Mouse (Mus musculus) forelimb bud, embryonic 11.5 days (tissue): ENCODE results near the gene Cep97.
"Not testable (repeated sequence)": the region's sequence is repeated elsewhere in the genome, so short reads cannot be mapped to it uniquely, and the experiment has no call there.

Experiments
- DNase-seq: peaks from one replicate; pipeline ENCODE4 v3.0.0-alpha.2; 2012; ENCODE audit warnings: low read depth, low spot score

Cep97 gene

GRCm38 (mm10) chr16:55947876-55948410 is 13.3 kb upstream of the Cep97 start:
- DNase-seq: not testable (repeated sequence)

- DNase-seq: no peak
These were observed 12.6 kb upstream of the Cep97 start for GRCm38 (mm10) chr16:55947266-55947665.

GRCm38 (mm10) chr16:55940781-55941180 is 6.1 kb upstream of the Cep97 start:
- DNase-seq: no peak

- no peak for DNase-seq
These were observed 5.0 kb upstream of the Cep97 start for GRCm38 (mm10) chr16:55939703-55940102.

GRCm38 (mm10) chr16:55938761-55939160 is 4.1 kb upstream of the Cep97 start:
- DNase-seq: no peak

GRCm38 (mm10) chr16:55933681-55934343 is 843 bp downstream of the Cep97 start:
- DNase-seq: peak; percentile 33

- DNase-seq: no peak
These were observed 10.6 kb downstream of the Cep97 start for GRCm38 (mm10) chr16:55924010-55924409.

GRCm38 (mm10) chr16:55922079-55922478 is 12.6 kb downstream of the Cep97 start:
- DNase-seq: no peak

GRCm38 (mm10) chr16:55914716-55915115 is 19.9 kb downstream of the Cep97 start:
- no peak for DNase-seq

- no peak for DNase-seq
These were observed 24.4 kb downstream of the Cep97 start for GRCm38 (mm10) chr16:55910208-55910793.

- DNase-seq: no peak
These were observed 27.6 kb downstream of the Cep97 start for GRCm38 (mm10) chr16:55906928-55907679.

GRCm38 (mm10) chr16:55905370-55905769 is 29.3 kb downstream of the Cep97 start:
- no peak for DNase-seq

- DNase-seq: no peak
These were observed 32.6 kb downstream of the Cep97 start for GRCm38 (mm10) chr16:55901839-55902756.

GRCm38 (mm10) chr16:55898385-55899002 is 36.2 kb downstream of the Cep97 start:
- no peak for DNase-seq

- peak; percentile 26 for DNase-seq
These were observed 39.0 kb downstream of the Cep97 start for GRCm38 (mm10) chr16:55895651-55896095.

- DNase-seq: peak; percentile 75
These were observed 39.6 kb downstream of the Cep97 start, which contains the start of gene Nxpe3 for GRCm38 (mm10) chr16:55894893-55895650. Nxpe3 (minus strand) TSS chr16:55895285.

- DNase-seq: no peak
These were observed 40.1 kb downstream of the Cep97 start for GRCm38 (mm10) chr16:55894536-55894892.

- no peak for DNase-seq
These were observed 41.1 kb downstream of the Cep97 start for GRCm38 (mm10) chr16:55893410-55894107.

GRCm38 (mm10) chr16:55892484-55892883 is 42.2 kb downstream of the Cep97 start:
- no peak for DNase-seq
